Mouse (Mus musculus): ENCODE measurements around the gene Nmur2.

The Nmur2 gene

DNA sequence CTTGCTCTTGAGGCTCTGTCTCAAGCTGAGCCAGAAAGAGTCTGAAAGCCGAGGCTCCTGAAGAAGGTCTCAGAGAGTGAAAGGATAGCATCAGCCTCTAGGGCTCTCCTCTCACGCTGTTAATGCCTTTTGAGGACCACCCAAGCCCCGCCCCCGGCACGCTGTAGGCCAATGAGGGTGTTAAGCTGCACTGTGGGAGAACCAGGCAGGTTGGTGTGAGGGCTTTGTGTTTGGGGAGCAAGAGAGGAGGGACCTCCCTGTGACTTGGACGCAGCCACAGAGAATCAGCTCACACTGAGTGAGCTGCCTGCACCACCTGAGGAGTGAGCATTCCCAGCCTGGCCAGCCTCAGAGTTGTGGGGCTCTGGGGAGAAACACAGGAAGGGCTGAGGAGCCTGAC is at the start of gene Nmur2:
Gene Nmur2 (minus strand): TSS at position 94 of the 400 bp plus-strand sequence.
- no peak for DNase-seq (ENCODE audit: extremely low read depth, insufficient read length, low spot score)

GRCm38 (mm10) chr11:56089127-56089689 is 48.4 kb upstream of the Nmur2 start:
- no peak for DNase-seq (ENCODE audit: extremely low read depth, insufficient read length, low spot score)

DNA sequence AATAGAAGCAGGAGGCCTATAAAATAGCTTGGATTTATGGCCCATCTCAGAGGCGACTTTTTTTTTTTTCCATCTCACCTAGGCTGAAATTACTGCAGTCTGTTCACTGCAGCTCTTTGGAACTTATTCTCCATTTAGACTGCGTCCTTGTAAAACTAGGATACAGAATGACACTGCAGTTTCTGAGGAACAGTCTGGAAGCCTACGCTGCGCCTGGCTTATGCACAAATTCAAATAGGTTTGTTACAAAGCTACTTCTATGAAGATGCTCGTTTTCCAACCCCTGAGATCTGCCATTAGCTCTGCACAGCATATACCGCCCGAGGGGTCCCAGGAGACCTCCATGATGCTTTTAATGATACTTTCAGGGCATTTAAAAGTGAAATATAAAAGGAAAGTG is 31.3 kb upstream of the Nmur2 start:
- no peak for DNase-seq (ENCODE audit: extremely low read depth, insufficient read length, low spot score)

DNA sequence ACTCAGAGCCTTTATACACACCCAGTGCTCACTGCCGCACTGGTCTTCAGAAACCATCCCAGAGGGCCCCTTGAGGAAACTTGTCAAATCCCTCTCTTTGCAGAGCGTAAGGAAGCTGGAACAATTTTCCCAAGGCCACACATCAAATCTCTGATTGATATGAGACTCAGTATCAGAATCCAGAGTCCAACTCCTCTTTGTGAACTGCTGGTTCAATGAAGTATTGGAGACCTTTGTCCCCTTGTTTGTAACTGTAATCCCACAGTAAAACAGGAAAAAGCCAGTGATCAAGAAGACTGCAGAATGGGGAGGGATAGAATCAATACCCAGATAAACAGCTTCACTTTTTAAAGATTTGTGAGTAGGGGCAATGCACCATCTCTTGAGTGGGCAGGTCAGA is 28.8 kb upstream of the Nmur2 start:
- DNase-seq (ENCODE audit: extremely low read depth, insufficient read length, low spot score): no peak

DNA sequence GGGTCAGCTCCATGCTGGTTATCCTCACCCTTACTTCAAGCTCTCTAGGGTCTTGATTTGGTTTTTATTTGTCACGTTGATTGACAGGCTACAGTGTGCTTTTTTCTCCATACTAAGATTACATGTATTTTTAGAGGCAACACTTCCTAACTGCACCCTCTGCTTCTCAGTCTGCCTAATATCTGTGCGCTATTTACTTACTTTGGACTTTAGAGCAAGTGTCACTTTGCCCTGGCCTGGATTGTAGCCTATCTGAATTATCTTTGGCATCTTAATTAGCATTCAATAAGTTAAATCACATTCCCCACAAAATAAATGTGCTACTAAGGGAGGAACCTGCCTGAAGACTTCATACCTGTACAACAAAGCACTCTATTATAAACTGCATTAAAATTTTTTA is 24.3 kb upstream of the Nmur2 start:
- DNase-seq (ENCODE audit: extremely low read depth, insufficient read length, low spot score): no peak

DNA sequence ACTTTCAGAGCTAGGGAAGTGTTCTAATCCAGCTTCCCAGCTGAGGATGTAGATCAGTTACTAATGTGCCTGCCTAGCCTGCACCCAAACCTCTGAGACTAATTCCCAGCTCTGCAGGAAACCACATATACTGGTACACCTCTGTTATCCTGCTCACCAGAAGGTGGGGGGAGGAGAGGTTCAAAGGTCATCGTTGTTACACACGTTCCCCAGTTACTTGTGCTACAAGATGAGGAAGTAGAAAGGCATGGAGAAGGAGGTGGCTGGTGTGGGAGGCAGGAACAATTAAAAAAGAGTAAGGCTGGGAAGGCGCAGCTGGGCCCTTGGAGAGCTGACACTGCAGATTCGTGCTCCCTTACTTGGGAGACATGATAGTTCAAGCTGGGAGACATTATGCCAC is 23.8 kb upstream of the Nmur2 start:
- DNase-seq (ENCODE audit: extremely low read depth, insufficient read length, low spot score): no peak

GRCm38 (mm10) chr11:56059236-56059635 is 18.4 kb upstream of the Nmur2 start:
- DNase-seq (ENCODE audit: extremely low read depth, insufficient read length, low spot score): no peak

DNA sequence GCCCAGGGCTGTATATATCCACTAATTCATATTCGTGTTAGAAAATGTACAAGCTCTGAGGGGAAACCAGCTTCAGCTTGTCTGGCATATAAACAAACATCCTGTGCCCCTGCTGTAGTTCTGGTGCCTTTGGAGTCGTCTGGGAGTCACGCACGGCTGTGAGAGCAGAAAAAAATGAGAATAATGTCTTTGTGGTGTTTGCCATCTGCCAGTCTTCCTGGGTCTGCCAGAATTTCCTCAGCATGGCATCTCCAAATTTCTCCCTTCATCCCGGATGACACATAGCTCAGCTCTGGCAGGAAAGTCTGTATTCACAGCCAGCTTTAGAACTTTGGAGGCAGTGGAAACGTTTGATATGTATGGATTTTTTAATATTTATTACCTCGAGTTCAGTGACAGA is 13.6 kb upstream of the Nmur2 start:
- no peak for DNase-seq (ENCODE audit: extremely low read depth, insufficient read length, low spot score)

- DNase-seq (ENCODE audit: extremely low read depth, insufficient read length, low spot score): no peak
Measured at GRCm38 (mm10) chr11:56026854-56027253, 14.0 kb downstream of the Nmur2 start.

GRCm38 (mm10) chr11:56025746-56026570 is 14.9 kb downstream of the Nmur2 start:
- DNase-seq (ENCODE audit: extremely low read depth, insufficient read length, low spot score): no peak

GRCm38 (mm10) chr11:56013510-56014057 is 27.2 kb downstream of the Nmur2 start:
- DNase-seq (ENCODE audit: extremely low read depth, insufficient read length, low spot score): no peak

- DNase-seq (ENCODE audit: extremely low read depth, insufficient read length, low spot score): no peak
Measured at GRCm38 (mm10) chr11:56012396-56012795, 28.4 kb downstream of the Nmur2 start.

DNA sequence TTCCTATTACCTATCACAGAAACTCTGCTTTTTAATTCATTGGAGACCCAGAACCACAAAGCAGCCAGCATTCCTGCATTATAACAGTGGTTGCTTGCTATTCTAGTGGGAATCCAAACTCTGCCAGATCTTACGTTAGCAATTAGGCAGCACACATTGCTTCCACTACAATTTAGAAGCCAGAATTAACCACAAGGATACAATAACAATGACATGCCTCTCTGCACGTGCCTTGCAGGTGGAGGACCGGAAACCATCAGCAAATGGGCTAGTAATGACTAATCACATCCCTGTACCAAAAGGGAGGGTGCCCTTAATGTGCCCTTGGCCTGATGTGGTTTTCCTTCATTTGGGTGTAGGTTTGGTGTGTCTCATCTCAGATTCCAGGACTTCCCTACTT is 32.5 kb downstream of the Nmur2 start:
- DNase-seq (ENCODE audit: extremely low read depth, insufficient read length, low spot score): no peak

- no peak for DNase-seq (ENCODE audit: extremely low read depth, insufficient read length, low spot score)
Measured at GRCm38 (mm10) chr11:55992799-55993198, 48.0 kb downstream of the Nmur2 start.

GRCm38 (mm10) chr11:55992148-55992547 is 48.7 kb downstream of the Nmur2 start:
- no peak for DNase-seq (ENCODE audit: extremely low read depth, insufficient read length, low spot score)

- DNase-seq (ENCODE audit: extremely low read depth, insufficient read length, low spot score): no peak
Measured at GRCm38 (mm10) chr11:55991505-55992066, 49.2 kb downstream of the Nmur2 start.

DNA sequence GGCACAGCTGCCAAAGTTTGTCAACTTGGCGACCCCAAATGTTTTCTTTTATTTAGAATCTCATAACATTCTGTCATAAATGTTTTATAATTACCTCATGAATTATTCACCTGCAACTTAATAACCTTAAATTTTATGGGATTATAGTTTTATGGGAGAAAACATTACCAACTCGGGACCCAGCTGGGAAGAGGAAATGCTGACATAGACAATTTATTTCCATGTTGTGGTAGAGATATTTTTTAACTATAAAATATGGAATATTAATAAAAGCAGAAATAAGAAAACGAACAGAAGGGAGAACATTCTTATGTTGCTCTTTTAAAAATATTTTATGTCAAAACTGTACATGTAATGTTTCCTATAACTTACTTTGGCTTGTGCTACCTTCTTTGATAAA is 56.2 kb downstream of the Nmur2 start:
- no peak for DNase-seq (ENCODE audit: extremely low read depth, insufficient read length, low spot score)

- DNase-seq (ENCODE audit: extremely low read depth, insufficient read length, low spot score): no peak
Measured at GRCm38 (mm10) chr11:55981656-55982055, 59.2 kb downstream of the Nmur2 start.

DNA sequence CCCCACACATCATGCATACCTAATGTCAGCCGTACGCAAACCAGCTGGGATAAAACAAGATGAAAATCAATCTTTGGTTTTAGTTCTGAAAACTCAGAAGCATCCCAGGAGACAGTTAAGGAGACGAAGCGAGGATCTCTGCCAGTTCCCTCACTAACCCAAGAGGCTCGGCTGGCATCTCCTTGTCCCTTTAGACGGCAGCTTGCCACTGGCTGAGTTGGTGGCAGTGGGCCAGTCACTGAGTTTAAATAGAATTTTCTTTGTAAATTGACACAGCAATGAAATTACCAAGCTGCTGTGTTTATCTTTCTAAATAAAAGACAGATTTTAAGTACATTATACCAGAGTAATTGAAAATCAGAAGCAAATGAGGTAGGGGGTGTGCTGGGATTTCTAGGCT is 62.7 kb downstream of the Nmur2 start:
- no peak for DNase-seq (ENCODE audit: extremely low read depth, insufficient read length, low spot score)
